Mouse (Mus musculus): Measurements from ENCODE around the gene Upk3bl. TPM values are rescaled to one million over a fixed set of nuclear protein-coding genes. Genes with fewer than 3 reads are reported as not detected.

The Upk3bl gene
- 4.5 and 6.1 TPM in 2 replicates for polyA plus RNA-seq (2012; rRNA removed)

DNA sequence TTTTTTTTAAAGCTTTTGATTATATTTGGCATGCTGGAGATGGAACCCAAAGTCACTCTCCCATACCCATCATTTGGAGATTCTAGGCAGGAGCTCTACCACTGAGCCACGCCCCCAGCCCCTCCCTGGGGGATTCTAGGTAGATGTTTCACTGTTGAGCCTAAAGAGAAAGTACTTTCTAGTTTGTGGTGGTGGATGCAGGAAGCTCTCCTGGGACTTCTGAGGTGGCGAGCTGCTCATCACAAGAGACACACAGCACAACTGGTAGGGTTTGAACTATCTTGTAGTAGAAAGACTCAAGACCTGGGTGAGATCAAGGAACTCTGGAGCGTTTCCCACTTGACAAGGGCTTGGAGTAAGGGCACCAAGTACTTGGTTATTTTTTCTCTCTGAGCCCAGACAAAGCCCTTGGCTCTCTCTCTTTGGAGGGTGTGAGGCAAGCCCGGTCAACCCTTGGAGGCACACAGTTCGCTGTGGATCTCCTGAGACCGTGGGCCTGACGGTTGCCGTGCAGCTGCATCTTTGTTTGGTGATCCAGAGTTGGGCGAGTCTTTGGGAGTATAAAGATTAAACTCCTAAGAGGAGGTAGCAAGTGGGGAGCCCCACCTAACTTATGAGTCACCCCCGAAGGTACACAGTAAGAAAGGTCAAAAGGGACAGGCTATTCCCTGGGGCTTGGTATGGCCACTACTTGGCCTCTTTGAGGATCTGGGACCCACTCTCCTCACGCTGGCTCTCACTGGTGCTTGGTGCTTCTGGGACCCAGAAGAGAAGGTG is at the start of gene Upk3bl:
Upk3bl (plus strand) TSS at position 192 of the 777 bp plus-strand sequence.
- DNase-seq (ENCODE audit: low spot score), result no peak

DNA sequence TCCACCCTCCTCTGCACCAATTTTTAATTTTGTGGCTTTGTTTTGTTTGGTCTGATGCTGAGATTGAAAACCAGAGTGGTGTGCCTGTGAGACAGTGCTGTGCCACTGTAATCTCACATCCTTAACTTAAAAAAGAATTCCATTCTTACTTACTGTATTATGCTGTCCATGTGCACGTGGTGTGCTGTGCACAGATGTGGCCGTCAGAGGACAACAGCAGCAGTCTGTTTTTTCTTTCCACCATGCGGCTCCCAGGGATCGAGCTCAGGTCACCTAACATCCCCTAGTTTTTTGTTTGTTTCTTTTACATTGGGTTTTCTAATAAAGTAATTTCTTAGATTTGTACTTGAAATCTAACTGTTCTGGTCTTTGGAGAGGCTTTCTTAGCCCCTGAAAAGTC is 49.8 kb upstream of the Upk3bl start:
- no peak for DNase-seq (ENCODE audit: low spot score)

- no peak for DNase-seq (ENCODE audit: low spot score)
Measured at GRCm38 (mm10) chr5:136007745-136008144, 46.5 kb upstream of the Upk3bl start.

DNA sequence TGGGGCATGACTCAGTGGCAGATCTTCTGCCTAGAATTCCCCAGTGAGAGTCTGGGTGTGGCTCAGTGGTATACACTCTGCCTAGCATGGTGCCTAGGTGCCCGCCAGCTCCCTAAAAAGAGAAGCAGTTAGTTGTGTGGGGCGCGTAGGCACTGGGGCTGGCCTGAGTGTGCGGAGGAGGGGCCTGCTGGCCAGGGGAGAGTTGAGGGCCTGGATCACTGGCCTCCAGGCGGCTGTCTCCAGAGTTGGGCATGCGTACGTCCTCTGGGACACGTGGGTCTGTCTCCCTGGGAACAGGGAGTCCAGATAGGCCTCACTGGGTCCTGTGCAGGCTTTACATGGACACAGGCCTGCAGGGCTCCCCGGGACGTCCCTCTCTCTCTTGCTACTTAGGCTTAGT is 39.4 kb upstream of the Upk3bl start:
- DNase-seq (ENCODE audit: low spot score), result no peak

DNA sequence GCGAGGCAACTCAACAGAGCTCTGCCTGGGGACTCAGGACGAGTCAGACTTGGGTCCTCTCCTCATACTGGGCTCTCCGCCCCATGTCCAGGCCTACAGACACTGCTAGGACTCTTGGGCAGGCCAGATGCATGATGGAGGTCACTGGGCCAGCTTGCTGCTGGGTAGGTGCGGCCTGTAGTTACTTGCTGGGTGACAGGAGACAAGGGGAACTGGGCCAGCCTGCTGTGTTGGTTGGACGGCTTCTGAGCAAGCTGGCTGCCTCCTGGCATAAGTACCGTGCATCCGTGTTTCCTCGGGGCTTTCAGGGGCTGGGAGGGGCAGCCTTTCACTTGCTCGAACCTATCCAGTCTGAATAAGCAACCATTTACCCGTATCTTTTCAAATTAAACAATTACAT is 38.7 kb upstream of the Upk3bl start:
- DNase-seq (ENCODE audit: low spot score), result peak; percentile 53

GRCm38 (mm10) chr5:136016014-136016876 is 38.0 kb upstream of the Upk3bl start:
- peak; percentile 43 for DNase-seq (ENCODE audit: low spot score)

DNA sequence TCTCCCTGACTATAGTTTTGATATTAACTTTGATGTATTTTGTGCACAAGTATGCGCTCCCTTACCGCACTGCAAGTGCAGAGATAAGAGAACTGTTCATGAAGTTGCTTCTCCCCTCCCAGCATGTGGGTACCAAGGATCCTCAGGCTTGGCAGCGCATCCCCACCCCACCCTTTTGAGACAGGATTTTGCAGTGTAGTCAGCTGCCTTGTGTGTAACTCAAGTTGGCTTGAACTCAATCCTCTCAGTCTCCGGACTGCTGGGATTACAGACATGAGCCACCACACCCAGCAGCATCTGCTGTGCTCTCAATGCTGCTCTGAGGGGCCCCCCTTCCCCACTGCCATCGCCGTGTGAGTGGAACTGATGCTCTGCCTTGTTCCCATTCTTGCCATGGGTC is 37.0 kb upstream of the Upk3bl start:
- DNase-seq (ENCODE audit: low spot score), result no peak

- no peak for DNase-seq (ENCODE audit: low spot score)
Measured at GRCm38 (mm10) chr5:136018726-136019125, 35.6 kb upstream of the Upk3bl start.

DNA sequence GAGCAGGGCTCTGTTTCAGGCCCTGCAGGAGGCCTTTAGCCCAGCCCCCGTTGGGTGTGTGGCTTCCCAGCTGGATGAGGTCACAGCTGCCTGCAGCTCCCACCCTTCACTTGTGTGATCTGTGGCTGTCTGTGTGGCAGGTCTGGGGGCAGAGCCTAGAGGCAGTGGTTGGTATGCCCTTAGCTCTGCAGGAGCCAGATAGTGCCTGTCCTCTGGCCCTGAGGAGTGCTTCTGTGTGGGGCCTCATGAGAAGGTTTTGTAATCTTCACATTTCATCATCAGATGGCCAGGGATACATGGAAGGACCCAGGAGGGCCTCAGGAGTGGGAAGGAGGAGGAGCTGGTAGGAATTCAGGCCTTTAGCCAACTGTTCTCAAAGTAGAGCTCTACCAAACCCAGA is 34.4 kb upstream of the Upk3bl start:
- DNase-seq (ENCODE audit: low spot score), result no peak

DNA sequence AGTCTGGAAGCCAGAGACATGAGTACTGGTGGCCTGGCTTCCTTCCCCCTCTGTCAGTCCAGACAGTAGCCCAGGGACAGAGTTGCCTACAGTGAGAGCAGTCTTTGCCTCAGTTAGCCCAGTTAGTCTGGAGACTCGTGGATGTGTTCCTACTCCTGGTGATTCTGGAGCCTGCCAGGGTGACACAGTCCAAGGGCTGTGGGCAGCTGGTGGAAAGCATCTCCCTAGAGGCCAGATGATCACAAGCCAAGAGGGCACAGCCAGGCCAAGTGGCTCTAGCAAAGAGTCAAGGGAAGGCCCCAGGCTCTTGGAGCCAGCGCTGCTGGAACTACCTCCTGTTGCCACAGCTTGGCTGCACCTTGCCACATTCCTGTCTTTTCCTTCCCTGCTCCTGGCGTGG is 28.6 kb upstream of the Upk3bl start:
- DNase-seq (ENCODE audit: low spot score), result no peak

- DNase-seq (ENCODE audit: low spot score), result no peak
Measured at GRCm38 (mm10) chr5:136026859-136027258, 27.4 kb upstream of the Upk3bl start.

DNA sequence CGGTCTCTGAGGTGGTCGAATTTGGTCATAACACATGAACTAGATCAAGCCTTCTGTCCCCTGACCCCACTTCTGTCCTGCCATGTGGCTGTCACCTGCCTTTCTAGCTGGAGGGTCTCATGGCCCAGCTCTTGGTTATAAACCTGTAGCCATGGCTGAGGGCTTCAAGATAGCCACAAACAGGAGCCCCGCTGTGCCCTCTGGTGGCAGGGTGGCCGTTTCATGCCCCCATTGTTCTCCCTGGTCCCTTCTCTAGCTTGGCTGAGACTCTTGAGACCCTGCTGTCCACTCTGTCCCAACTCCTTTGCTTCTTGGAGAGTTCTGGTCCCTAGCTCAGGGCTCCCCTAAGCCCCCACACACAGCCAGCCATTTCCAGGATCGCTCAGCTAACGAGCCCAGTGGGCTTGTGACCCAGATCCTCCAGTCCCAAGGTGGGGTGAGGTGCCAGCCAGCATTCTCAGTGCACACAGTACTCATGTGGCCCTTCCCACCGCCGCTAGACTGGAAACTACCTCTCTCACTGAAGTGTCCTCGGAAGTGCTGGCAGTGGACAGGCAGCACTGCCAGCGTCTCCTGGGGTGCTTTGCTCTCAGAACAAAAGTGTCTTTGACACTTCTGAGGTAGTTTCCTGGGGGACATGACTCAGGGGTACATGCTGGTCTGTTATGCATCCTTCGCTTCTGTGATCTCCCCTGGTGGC is 26.5 kb upstream of the Upk3bl start:
- DNase-seq (ENCODE audit: low spot score), result no peak

GRCm38 (mm10) chr5:136034868-136035267 is 19.4 kb upstream of the Upk3bl start:
- DNase-seq (ENCODE audit: low spot score), result no peak

GRCm38 (mm10) chr5:136035285-136035684 is 19.0 kb upstream of the Upk3bl start:
- no peak for DNase-seq (ENCODE audit: low spot score)

DNA sequence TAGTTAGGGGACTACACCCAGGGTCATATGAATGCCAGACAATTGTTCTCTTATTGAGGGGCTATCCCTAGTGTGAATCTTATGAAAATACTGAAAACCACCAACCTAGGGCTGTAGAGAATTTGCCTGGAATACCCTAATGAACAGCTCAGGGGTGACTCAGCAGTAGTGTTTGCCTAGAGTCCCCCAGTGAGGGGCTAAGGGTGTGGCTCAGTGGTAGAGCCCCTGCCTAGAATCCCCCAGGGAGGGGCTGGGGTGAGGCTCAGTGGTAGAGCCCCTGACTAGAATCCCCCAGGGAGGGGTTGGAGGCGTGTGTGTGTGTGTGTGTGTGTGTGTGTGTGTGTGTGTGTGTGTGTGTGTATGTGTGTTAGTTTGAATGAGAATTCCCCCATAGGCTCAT is 17.6 kb upstream of the Upk3bl start:
- no peak for DNase-seq (ENCODE audit: low spot score)

DNA sequence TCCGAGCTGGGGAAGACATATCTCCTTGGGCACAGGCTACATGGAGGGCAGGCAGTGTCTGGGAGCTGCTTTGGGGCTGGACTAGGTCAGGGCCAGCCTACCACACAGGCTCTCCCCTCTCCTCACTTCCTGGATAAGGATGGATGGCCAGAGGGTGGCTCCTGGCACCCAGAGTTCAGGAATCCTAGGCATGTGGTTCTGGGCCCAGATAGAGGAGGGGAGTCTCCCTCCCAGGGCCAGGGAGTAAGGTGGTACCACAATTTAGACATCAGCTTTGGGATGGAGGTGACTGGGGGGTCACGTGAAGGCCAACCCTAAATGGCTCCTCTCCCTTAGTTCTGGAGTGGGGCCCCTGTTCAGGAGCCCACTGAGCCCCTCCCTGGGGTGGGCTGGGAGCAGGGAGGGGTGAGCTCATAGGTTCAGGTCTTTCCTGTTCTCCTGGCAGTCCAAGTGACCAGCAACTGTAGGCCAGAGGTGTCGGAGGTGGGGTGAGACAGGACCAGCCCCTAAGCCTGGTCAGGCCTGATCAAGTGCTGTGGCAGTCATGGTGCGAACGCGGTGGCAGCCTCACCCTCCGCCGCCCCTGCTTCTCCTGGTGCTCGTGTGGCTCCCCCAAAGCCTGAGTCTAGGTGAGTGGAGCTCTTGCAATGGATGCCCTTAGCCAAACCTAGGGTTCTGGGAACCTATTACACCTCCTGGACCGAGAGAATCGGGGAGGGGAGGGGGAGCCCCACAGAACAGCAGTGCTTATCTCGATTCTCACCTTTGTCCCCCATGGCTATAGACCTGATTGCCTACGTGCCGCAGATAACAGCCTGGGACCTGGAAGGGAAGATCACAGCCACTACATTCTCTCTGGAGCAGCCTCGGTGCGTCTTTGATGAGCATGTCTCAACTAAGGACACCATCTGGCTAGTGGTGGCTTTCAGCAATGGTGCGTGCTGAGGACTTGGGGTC is 15.8 kb upstream of the Upk3bl start, which contains the start of gene Upk3b:
Upk3b (plus strand) TSS at position 239 of the 957 bp plus-strand sequence.
- DNase-seq (ENCODE audit: low spot score), result peak; percentile 52

DNA sequence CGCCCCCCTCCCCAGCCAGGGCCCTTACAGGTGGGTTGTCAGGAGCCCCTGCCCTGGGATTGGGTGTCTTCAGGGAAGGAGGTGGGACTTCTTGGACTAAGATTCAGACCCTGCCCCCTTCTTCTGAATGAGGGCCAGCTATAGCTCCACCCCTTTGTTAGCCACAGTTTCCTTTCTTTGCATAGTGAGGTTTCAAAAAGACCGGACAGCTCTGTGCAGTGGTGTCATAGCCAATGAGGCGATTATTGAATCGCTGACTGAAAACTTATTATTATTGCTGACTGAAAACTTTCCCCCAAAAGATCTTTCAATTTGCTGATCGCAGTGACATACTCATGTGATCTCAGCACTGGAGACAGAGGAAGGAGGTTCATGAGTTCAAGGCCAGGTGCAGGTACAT is 14.1 kb upstream of the Upk3bl start:
- DNase-seq (ENCODE audit: low spot score), result no peak

GRCm38 (mm10) chr5:136041260-136041659 is 13.0 kb upstream of the Upk3bl start:
- DNase-seq (ENCODE audit: low spot score), result no peak

GRCm38 (mm10) chr5:136041666-136042065 is 12.6 kb upstream of the Upk3bl start:
- DNase-seq (ENCODE audit: low spot score), result no peak

GRCm38 (mm10) chr5:136044865-136045264 is 9.4 kb upstream of the Upk3bl start:
- DNase-seq (ENCODE audit: low spot score), result no peak

GRCm38 (mm10) chr5:136045408-136045807 is 8.9 kb upstream of the Upk3bl start:
- DNase-seq (ENCODE audit: low spot score), result no peak

Data from urinary bladder, adult 2 months (tissue).